Mouse (Mus musculus) kidney, postnatal 4 days (tissue): Measurements from ENCODE around the gene Gm21440.
"Not testable (repeated sequence)": the region's sequence is repeated elsewhere in the genome, so short reads cannot be mapped to it uniquely, and the experiment has no call there.

Experiments
- DNase-seq, 2 experiments: peaks; one replicate each; pipeline ENCODE4 v3.0.0; 2021; ENCODE audit warnings: mixed read lengths in 2 of 2

Gm21440 gene

DNA sequence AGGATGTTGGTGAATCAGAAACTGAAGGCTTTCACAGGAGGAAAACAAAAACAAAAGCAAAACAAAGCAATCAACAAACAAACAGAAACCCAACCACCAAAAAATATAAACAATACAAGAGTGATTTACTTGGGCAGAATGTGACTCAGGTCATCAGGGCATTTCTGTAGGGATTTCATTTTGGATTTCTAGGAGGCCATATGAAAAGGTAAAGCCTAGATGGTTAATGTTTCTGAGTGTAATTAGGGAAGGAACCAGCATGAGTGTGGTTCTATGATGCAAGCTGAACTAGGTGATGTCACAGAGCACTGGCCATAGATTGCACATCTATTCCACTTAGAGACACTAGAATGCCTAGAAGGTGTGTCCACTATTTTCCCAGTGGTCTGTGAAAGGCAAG is at the start of gene Gm21440, which contains the start of gene Gm21454:
Gene Gm21440 (plus strand): TSS at position 301 of the 400 bp plus-strand sequence.
Gene Gm21454 (plus strand): TSS at position 352 of the 400 bp plus-strand sequence.
- not testable (repeated sequence) for DNase-seq

DNA sequence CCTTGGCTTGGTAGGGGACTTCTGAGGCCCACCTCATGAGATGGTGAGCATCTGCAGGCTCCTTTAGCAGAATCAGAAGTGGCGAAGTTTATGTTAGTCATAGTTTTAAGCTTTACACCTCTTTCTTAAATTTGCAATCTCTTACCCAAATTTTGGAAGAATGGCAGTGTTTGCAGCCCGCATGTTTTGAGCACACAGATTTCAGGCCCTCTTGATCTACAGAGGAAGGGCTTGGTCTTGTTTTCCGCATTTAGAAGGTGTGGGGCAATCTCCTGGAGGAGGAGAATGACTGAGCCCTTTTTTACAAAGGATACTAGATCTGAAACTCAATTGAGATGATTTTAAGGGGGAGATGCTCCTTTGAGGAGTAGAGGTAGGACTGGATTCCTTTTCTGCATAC is 28.4 kb upstream of the Gm21440 start, which contains the start of gene Gm21828:
Gene Gm21828 (minus strand): TSS at position 101 of the 400 bp plus-strand sequence.
- not testable (repeated sequence) for DNase-seq
